Mouse (Mus musculus) heart, postnatal 25 days (tissue): ENCODE measurements around the gene Trim69. TPM values are rescaled to one million over a fixed set of nuclear protein-coding genes. Genes with fewer than 3 reads are reported as not detected.

Experiments used
- DNase-seq: peaks from one replicate; pipeline ENCODE4 v3.0.0; 2022; ENCODE audit warnings: low spot score
- intact Hi-C: fragments of 180-260 bp; cut with DNase I; formaldehyde crosslinking; loops from one replicate; pipeline ENCODE4 v1.15.1; 2025
- total RNA-seq, 2 experiments: library from RNA; stranded (reverse); gene quantifications; 2 replicates each; pipeline ENCODE4 v1.2.3; 2021

Trim69 gene
- not detected for total RNA-seq

- intact Hi-C loops: loop anchor here (1.0 to 2.0 kb wide), 2 partner anchors 40 to 90 kb away; no protein-coding TSS in a partner anchor
- peak; percentile 63 for DNase-seq
Measured at GRCm38 (mm10) chr2:122160680-122161079, at the start of gene Trim69. Trim69 (plus strand) TSS chr2:122160700.

- DNase-seq: no peak
Measured at GRCm38 (mm10) chr2:122116888-122117287, 43.6 kb upstream of the Trim69 start.

GRCm38 (mm10) chr2:122117961-122118958 is 42.2 kb upstream of the Trim69 start, which contains the start of gene Spg11:
Spg11 (minus strand) TSS chr2:122118386.
- peak; percentile 97 for DNase-seq
- intact Hi-C loops: loop anchor here (1.0 kb wide), 1 partner anchor 29 kb away; the partner anchor contains the start of gene B2m

More at GRCm38 (mm10) chr2:122116888-122117287, 43.6 kb upstream of the Trim69 start:
- intact Hi-C loops: loop anchor here (1.0 kb wide), 1 partner anchor 30 kb away; the partner anchor contains the start of gene B2m

GRCm38 (mm10) chr2:122125680-122126572 is 34.6 kb upstream of the Trim69 start:
- DNase-seq: no peak
- intact Hi-C loops: no loop called here

- no peak for DNase-seq
- intact Hi-C loops: no loop called here
Measured at GRCm38 (mm10) chr2:122126765-122127347, 33.6 kb upstream of the Trim69 start.

- no peak for DNase-seq
- intact Hi-C loops: no loop called here
Measured at GRCm38 (mm10) chr2:122127635-122128034, 32.9 kb upstream of the Trim69 start.

GRCm38 (mm10) chr2:122132078-122132477 is 28.4 kb upstream of the Trim69 start:
- intact Hi-C loops: no loop called here
- DNase-seq: no peak

- DNase-seq: no peak
- intact Hi-C loops: no loop called here
Measured at GRCm38 (mm10) chr2:122132618-122133017, 27.9 kb upstream of the Trim69 start.

GRCm38 (mm10) chr2:122137839-122138465 is 22.5 kb upstream of the Trim69 start:
- no peak for DNase-seq
- intact Hi-C loops: no loop called here

- no peak for DNase-seq
- intact Hi-C loops: no loop called here
Measured at GRCm38 (mm10) chr2:122140815-122141214, 19.7 kb upstream of the Trim69 start.

- DNase-seq: no peak
- intact Hi-C loops: no loop called here
Measured at GRCm38 (mm10) chr2:122141332-122141967, 19.1 kb upstream of the Trim69 start.

- no peak for DNase-seq
- intact Hi-C loops: no loop called here
Measured at GRCm38 (mm10) chr2:122143111-122143510, 17.4 kb upstream of the Trim69 start.

GRCm38 (mm10) chr2:122145756-122146155 is 14.7 kb upstream of the Trim69 start:
- no peak for DNase-seq
- intact Hi-C loops: no loop called here

- intact Hi-C loops: loop anchor here (1.0 kb wide), 1 partner anchor 29 kb away; no protein-coding TSS in a partner anchor
- no peak for DNase-seq
Measured at GRCm38 (mm10) chr2:122146687-122147086, 13.8 kb upstream of the Trim69 start.

- intact Hi-C loops: loop anchor here (1.0 kb wide), 1 partner anchor 30 kb away; no protein-coding TSS in a partner anchor
- DNase-seq: peak; percentile 93
Measured at GRCm38 (mm10) chr2:122147508-122148241, 12.8 kb upstream of the Trim69 start, which contains the start of gene B2m. B2m (plus strand) TSS chr2:122147686.

GRCm38 (mm10) chr2:122148242-122148917 is 12.1 kb upstream of the Trim69 start:
- DNase-seq: peak; percentile 41
- intact Hi-C loops: no loop called here

- DNase-seq: no peak
- intact Hi-C loops: no loop called here
Measured at GRCm38 (mm10) chr2:122149316-122149715, 11.2 kb upstream of the Trim69 start.
